Mouse (Mus musculus): ENCODE measurements around the gene Ranbp3.

DNA sequence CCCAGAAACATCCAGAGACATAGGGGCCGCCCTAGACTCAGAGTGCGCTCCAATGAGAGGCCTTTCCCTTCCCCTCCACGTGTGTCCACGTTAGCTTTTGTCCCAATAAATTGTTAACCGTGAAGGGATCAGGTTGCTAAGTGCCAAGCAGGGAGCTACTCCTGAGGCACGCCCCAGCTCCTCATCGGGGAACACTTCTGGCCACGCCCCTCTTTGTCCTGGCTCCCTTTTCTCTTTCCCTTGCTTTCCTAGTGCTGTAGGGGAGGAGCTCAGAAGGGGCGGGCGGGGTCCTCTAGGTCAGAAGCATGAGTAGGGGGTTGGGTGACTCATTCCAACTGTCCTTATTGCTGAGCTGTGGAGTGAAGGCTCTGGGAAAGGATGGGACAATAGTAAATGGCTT lies 8.8 kb upstream of the Ranbp3 start:
- TF ChIP-seq CTCF (conservative IDR thresholded peaks at IDR 0.05; ENCODE audit: low read length) (no peak), POU5F1 (IDR thresholded peaks at IDR 0.05; ENCODE audit: borderline replicate concordance, low read length) (no peak)
